Mouse (Mus musculus): ENCODE measurements at regions not wholly inside any gene's neighbourhood (a gene's known extent, or its start where the extent isn't known, plus 50 kb on each side); places are given as distances from the start of the nearest gene placed in this dataset.

GRCm38 (mm10) chr4:54602513-54603205, 342.2 kb upstream of the Zfp462 start:
- DNase-seq (ENCODE audit: low spot score): no peak
- H3K4me3 ChIP-seq (ENCODE audit: low read depth, low read length): no peak overlapping the region
- no peak overlapping the region for H3K27ac ChIP-seq (ENCODE audit: low read depth, low read length)
- H3K4me1 ChIP-seq (ENCODE audit: insufficient read depth, low read length): no peaks in the 10 kb centered on the region
- H3K9me3 ChIP-seq (ENCODE audit: low read length): no peaks in the 10 kb centered on the region
- H3K27me3 ChIP-seq (ENCODE audit: insufficient read depth, low read length): no peaks in the 10 kb centered on the region
- H3K4me2 ChIP-seq (ENCODE audit: low read depth, low read length, poor library complexity, severe bottlenecking): no peak overlapping the region
- ATAC-seq (ENCODE audit: low FRiP score): no peak
- no peak overlapping the region for H3K9ac ChIP-seq (replicated peaks; ENCODE audit: low read length, poor library complexity, severe bottlenecking)
- 85% methylated on average over 6 of the region's 6 CpGs for WGBS
- H3K36me3 ChIP-seq (ENCODE audit: insufficient read depth, low read length): no peaks in the 10 kb centered on the region
- TF ChIP-seq CTCF (IDR thresholded peaks at IDR 0.05): no peak

GRCm38 (mm10) chr4:54610101-54610500, 334.7 kb upstream of the Zfp462 start:
- ATAC-seq (ENCODE audit: low FRiP score) (no peak), DNase-seq (ENCODE audit: low spot score) (no peak)
- no peak for TF ChIP-seq CTCF (IDR thresholded peaks at IDR 0.05)
- WGBS: 75% methylated on average over 5 of the region's 5 CpGs
- no peaks in the 10 kb centered on the region for H3K36me3 ChIP-seq (ENCODE audit: insufficient read depth, low read length)
- no peaks in the 10 kb centered on the region for H3K9me3 ChIP-seq (ENCODE audit: low read length)
- no peak overlapping the region for H3K4me3 ChIP-seq (ENCODE audit: low read depth, low read length)
- H3K4me1 ChIP-seq (ENCODE audit: insufficient read depth, low read length): no peaks in the 10 kb centered on the region
- H3K4me2 ChIP-seq (ENCODE audit: low read depth, low read length, poor library complexity, severe bottlenecking): no peak overlapping the region
- H3K9ac ChIP-seq (replicated peaks; ENCODE audit: low read length, poor library complexity, severe bottlenecking): no peak overlapping the region
- H3K27ac ChIP-seq (ENCODE audit: low read depth, low read length): no peak overlapping the region
- H3K27me3 ChIP-seq (ENCODE audit: insufficient read depth, low read length): no peaks in the 10 kb centered on the region

- Histone ChIP-seq H3K27ac (ENCODE audit: low read depth, low read length) (peak overlapping the region; percentile 26; the same call in 1 of the 2 replicates), H3K4me3 (ENCODE audit: low read depth, low read length) (no peak overlapping the region), H3K4me2 (ENCODE audit: low read depth, low read length, poor library complexity, severe bottlenecking) (no peak overlapping the region), H3K36me3 (ENCODE audit: insufficient read depth, low read length) (no peaks in the 10 kb centered on the region), H3K9me3 (ENCODE audit: low read length) (no peaks in the 10 kb centered on the region), H3K27me3 (ENCODE audit: insufficient read depth, low read length) (no peaks in the 10 kb centered on the region), H3K4me1 (ENCODE audit: insufficient read depth, low read length) (no peaks in the 10 kb centered on the region), H3K9ac (replicated peaks; ENCODE audit: low read length, poor library complexity, severe bottlenecking) (no peak overlapping the region)
- ATAC-seq (ENCODE audit: low FRiP score): no peak
- DNase-seq (ENCODE audit: low spot score): peak; percentile 25
- TF ChIP-seq CTCF (IDR thresholded peaks at IDR 0.05): no peak
- 15% methylated on average over 7 of the region's 7 CpGs for WGBS
Measured at GRCm38 (mm10) chr4:54611990-54612980, 332.6 kb upstream of the Zfp462 start.

GRCm38 (mm10) chr4:54613076-54613475, 331.8 kb upstream of the Zfp462 start:
- no peak for TF ChIP-seq CTCF (IDR thresholded peaks at IDR 0.05)
- Histone ChIP-seq H3K9ac (replicated peaks; ENCODE audit: low read length, poor library complexity, severe bottlenecking) (no peak overlapping the region), H3K4me1 (ENCODE audit: insufficient read depth, low read length) (no peaks in the 10 kb centered on the region), H3K36me3 (ENCODE audit: insufficient read depth, low read length) (no peaks in the 10 kb centered on the region), H3K27ac (ENCODE audit: low read depth, low read length) (no peak overlapping the region), H3K27me3 (ENCODE audit: insufficient read depth, low read length) (no peaks in the 10 kb centered on the region), H3K4me2 (ENCODE audit: low read depth, low read length, poor library complexity, severe bottlenecking) (no peak overlapping the region), H3K4me3 (ENCODE audit: low read depth, low read length) (no peak overlapping the region), H3K9me3 (ENCODE audit: low read length) (no peaks in the 10 kb centered on the region)
- ATAC-seq (ENCODE audit: low FRiP score) (no peak), DNase-seq (ENCODE audit: low spot score) (no peak)
- WGBS: 35% methylated on average over 3 of the region's 3 CpGs

GRCm38 (mm10) chr4:54613611-54614010, 331.2 kb upstream of the Zfp462 start:
- DNase-seq (ENCODE audit: low spot score): no peak
- 25% methylated on average over 2 of the region's 2 CpGs for whole genome bisulfite sequencing
- H3K9me3 ChIP-seq (ENCODE audit: low read length): no peaks in the 10 kb centered on the region
- H3K36me3 ChIP-seq (ENCODE audit: insufficient read depth, low read length): no peaks in the 10 kb centered on the region
- H3K27me3 ChIP-seq (ENCODE audit: insufficient read depth, low read length): no peaks in the 10 kb centered on the region
- no peak for TF ChIP-seq CTCF (IDR thresholded peaks at IDR 0.05)
- no peak overlapping the region for H3K27ac ChIP-seq (ENCODE audit: low read depth, low read length)
- no peak for ATAC-seq (ENCODE audit: low FRiP score)
- no peak overlapping the region for H3K4me2 ChIP-seq (ENCODE audit: low read depth, low read length, poor library complexity, severe bottlenecking)
- H3K9ac ChIP-seq (replicated peaks; ENCODE audit: low read length, poor library complexity, severe bottlenecking): no peak overlapping the region
- H3K4me3 ChIP-seq (ENCODE audit: low read depth, low read length): no peak overlapping the region
- H3K4me1 ChIP-seq (ENCODE audit: insufficient read depth, low read length): no peaks in the 10 kb centered on the region

GRCm38 (mm10) chr4:54615886-54616285, 329.0 kb upstream of the Zfp462 start:
- no peak overlapping the region for H3K4me2 ChIP-seq (ENCODE audit: low read depth, low read length, poor library complexity, severe bottlenecking)
- 41% methylated on average over 1 of the region's 1 CpGs for WGBS
- H3K27ac ChIP-seq (ENCODE audit: low read depth, low read length): no peak overlapping the region
- no peaks in the 10 kb centered on the region for H3K9me3 ChIP-seq (ENCODE audit: low read length)
- H3K4me3 ChIP-seq (ENCODE audit: low read depth, low read length): no peak overlapping the region
- H3K36me3 ChIP-seq (ENCODE audit: insufficient read depth, low read length): no peaks in the 10 kb centered on the region
- no peaks in the 10 kb centered on the region for H3K27me3 ChIP-seq (ENCODE audit: insufficient read depth, low read length)
- H3K4me1 ChIP-seq (ENCODE audit: insufficient read depth, low read length): no peaks in the 10 kb centered on the region
- ATAC-seq (ENCODE audit: low FRiP score): no peak
- H3K9ac ChIP-seq (replicated peaks; ENCODE audit: low read length, poor library complexity, severe bottlenecking): no peak overlapping the region
- DNase-seq (ENCODE audit: low spot score): no peak
- no peak for TF ChIP-seq CTCF (IDR thresholded peaks at IDR 0.05)

All from midbrain, postnatal 0 days (tissue).